Mouse (Mus musculus): ENCODE measurements around the gene Tysnd1. TPM values are rescaled to one million over a fixed set of nuclear protein-coding genes. Genes with fewer than 3 reads are reported as not detected.

The Tysnd1 gene
- polyA plus RNA-seq, 1 experiment from 2014 or later = 33.1 TPM

DNA sequence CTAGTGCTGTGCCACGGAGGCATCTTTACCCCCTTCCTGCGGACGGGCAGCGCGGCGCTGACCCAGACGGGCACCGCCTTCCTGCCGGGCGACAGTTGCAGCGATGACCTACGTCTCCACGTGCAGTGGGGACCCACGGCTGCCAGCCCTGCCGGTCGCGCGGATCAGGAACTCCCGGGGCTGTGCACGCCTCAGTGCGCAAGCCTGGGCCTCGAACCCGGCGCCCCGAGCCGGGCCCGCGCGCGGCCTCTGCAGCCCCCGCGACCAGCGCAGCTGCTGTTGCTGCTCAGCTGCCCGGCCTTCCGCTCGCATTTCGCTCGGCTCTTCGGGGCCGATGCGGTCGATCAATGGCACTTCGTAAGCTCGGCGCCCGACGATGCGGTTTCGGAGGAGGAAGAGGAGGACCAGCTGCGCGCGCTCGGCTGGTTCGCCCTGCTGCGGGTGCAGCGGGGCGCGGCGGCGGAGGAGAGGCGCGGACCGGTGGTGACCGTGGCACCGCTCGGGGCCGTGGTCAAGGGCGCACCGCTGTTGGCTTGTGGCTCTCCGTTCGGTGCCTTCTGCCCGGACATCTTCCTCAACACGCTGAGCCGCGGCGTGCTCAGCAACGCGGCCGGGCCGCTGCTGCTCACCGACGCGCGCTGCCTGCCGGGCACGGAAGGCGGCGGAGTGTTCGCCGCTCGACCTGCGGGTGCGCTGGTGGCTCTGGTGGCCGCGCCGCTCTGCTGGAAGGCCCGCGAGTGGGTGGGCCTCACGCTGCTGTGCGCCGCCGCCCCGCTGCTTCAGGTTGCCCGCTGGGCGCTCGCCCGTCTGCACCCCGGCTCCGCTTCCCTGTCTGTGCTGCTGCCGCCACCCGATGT, 617 bp downstream of the Tysnd1 start:
- Histone ChIP-seq H3K27me3 (no peaks in the 10 kb centered on the region), H3K4me3 (peak overlapping the region; percentile 96), H3K4me1 (peaks cover 17% of the 10 kb centered on the region), H3K9ac (peak overlapping the region; percentile 82), H3K4me2 (peak overlapping the region; percentile 100), H3K27ac (peak overlapping the region; percentile 57), H3K9me3 (no peaks in the 10 kb centered on the region), H3K36me3 (peaks cover 40% of the 10 kb centered on the region)
- under 1% methylated on average over 97 of the region's 111 CpGs for WGBS
- no peak; the same call in 1 of the 2 replicates for ATAC-seq (ENCODE audit: insufficient number of reproducible peaks, low FRiP score, low TSS enrichment, low read depth)

DNA sequence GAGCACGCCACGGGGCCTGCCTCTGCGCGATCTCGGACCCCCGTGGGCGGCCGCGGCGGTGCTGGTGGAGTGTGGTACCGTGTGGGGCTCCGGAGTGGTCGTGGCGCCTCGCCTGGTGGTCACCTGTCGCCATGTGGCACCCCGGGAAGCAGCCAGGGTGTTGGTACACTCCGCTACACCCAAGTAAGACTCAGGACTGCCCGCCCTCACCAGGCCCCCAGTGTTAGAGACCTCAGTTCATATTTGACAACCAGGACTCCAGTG, 1.2 kb downstream of the Tysnd1 start:
- peaks cover 39% of the 10 kb centered on the region for H3K36me3 ChIP-seq
- 12% methylated on average over 19 of the region's 19 CpGs for WGBS
- no peak overlapping the region for H3K27ac ChIP-seq

DNA sequence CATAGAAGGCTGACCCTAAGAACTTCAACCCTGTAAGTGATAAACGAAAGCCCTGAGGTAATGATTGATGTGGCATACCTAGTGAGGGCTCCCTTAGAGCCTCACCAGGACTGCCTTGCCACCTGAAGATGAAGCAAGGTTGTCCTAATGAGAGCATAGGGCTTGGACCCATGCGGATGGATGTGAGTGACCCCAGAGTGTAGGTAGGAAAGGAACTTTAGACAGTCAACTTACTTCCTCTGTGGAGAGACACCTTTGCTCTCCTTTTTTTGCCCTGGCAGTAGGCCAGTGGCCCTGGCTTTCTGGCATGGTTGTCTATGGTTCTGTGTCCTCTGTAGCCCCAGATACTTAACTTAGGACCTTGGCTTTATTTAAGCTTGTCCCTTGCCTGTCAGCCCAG, 1.7 kb downstream of the Tysnd1 start:
- Histone ChIP-seq H3K9me3 (no peaks in the 10 kb centered on the region), H3K4me1 (peaks cover 17% of the 10 kb centered on the region), H3K4me3 (peak overlapping the region; percentile 96), H3K27me3 (no peaks in the 10 kb centered on the region), H3K36me3 (peaks cover 39% of the 10 kb centered on the region), H3K4me2 (peak overlapping the region; percentile 100), H3K27ac (no peak overlapping the region), H3K9ac (peak overlapping the region; percentile 82; the same call in 1 of the 2 replicates)
- WGBS = 86% methylated on average over 2 of the region's 2 CpGs
- ATAC-seq (ENCODE audit: insufficient number of reproducible peaks, low FRiP score, low TSS enrichment, low read depth) = no peak

More for the DNA sequence above, 1.2 kb downstream of the Tysnd1 start:
- Histone ChIP-seq H3K4me2 (peak overlapping the region; percentile 100), H3K27me3 (no peaks in the 10 kb centered on the region), H3K4me3 (peak overlapping the region; percentile 96), H3K9me3 (no peaks in the 10 kb centered on the region), H3K4me1 (peaks cover 17% of the 10 kb centered on the region), H3K9ac (peak overlapping the region; percentile 82)
- no peak for ATAC-seq (ENCODE audit: insufficient number of reproducible peaks, low FRiP score, low TSS enrichment, low read depth)

DNA sequence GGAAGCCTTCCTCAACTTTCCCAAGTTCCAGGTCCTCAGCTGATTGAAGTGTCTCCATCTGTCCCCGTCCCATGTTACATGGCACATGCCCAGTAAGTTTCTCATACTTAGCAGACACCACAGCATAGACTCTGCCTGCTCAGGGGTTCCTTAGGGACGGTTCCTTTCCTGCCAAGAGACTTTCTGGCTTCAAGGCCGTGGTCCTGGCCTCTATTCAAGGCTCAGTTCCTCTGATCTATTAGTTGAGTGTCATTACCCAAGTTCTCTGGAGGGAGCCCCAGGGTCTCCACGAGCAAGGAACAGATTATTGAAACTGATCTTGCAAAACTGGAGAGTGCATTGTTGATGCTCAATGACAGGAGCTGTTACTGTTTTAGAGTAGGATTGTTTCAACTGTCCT, 9.3 kb downstream of the Tysnd1 start:
- no peak for ATAC-seq (ENCODE audit: insufficient number of reproducible peaks, low FRiP score, low TSS enrichment, low read depth)
- Histone ChIP-seq H3K27me3 (no peaks in the 10 kb centered on the region), H3K4me3 (no peak overlapping the region), H3K9me3 (no peaks in the 10 kb centered on the region), H3K36me3 (peaks cover 34% of the 10 kb centered on the region), H3K4me1 (no peaks in the 10 kb centered on the region), H3K4me2 (no peak overlapping the region), H3K9ac (no peak overlapping the region), H3K27ac (no peak overlapping the region)
- WGBS = 75% methylated on average over 4 of the region's 4 CpGs

DNA sequence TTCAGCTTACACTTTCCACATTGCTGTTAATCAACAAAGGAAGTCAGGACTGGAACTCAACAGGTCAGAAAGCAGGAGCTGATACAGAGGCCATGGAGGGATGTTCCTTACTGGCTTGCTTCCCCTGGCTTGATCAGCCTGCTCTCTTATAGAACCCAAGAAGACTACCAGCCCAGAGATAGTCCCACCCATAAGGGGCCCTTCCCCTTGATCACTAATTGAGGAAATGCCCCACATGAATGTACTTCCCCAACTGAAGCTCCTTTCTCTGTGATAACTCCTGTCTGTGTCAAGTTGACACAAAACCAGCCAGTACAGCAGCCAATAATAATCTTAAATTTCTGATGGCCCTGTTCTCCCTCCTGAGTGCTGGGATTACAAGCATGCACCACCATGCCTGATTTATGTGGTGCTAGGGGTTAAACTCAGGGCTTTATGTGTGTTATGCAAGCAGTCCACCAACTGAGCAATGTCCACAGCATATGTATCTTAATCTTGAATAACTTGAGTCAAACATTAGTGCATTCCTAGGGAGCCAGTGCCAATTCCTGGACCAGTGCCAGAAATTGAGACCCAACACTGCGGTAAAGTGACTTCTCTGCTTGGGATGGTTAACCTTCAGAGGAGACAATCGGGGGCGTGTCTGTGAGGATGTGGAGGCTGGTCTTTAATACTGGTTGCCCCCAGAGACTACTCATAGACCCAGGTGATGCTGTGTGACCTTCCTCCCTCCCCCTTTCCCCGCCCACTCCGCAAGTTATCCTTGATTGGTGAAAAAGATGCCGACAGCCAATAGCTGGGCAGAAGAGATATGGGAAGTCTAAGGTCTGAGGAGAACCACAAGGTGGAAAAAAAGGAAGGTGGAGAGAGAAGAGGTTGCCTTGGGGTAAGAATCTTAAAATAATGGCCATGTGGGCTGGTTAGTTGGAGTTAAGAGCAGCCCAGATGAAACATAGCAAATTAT, 11.4 kb downstream of the Tysnd1 start:
- 63% methylated on average over 6 of the region's 6 CpGs for WGBS
- Histone ChIP-seq H3K4me2 (no peak overlapping the region), H3K4me3 (no peak overlapping the region), H3K4me1 (no peaks in the 10 kb centered on the region), H3K27me3 (no peaks in the 10 kb centered on the region), H3K36me3 (peaks cover 25% of the 10 kb centered on the region), H3K9ac (no peak overlapping the region), H3K27ac (no peak overlapping the region), H3K9me3 (no peaks in the 10 kb centered on the region)
- ATAC-seq (ENCODE audit: insufficient number of reproducible peaks, low FRiP score, low TSS enrichment, low read depth) = no peak

DNA sequence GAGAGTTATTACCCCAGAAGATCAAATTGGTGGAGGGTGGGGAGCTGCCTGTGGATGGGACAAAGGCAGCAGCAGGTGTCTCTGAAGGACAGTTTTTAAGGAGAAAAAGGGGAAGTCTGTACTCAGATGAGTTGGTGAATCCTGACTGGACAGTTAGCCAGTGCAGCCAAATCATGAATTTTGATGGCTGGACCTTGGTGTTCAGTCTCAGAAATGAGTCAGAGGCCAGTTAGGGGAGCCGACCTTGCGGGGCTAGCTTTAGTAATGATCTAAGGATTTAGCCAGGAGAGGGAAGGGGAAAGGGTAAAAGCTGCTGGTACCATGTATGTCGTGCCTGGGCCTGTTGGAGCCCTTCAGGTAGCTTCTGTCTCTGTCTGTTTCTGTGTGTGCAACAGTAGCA, 18.3 kb downstream of the Tysnd1 start:
- Histone ChIP-seq H3K4me1 (peaks cover 11% of the 10 kb centered on the region), H3K36me3 (no peaks in the 10 kb centered on the region), H3K4me2 (no peak overlapping the region), H3K4me3 (no peak overlapping the region), H3K9me3 (no peaks in the 10 kb centered on the region), H3K27ac (no peak overlapping the region), H3K27me3 (no peaks in the 10 kb centered on the region), H3K9ac (no peak overlapping the region)
- 58% methylated on average over 3 of the region's 3 CpGs for WGBS
- ATAC-seq (ENCODE audit: insufficient number of reproducible peaks, low FRiP score, low TSS enrichment, low read depth) = no peak

DNA sequence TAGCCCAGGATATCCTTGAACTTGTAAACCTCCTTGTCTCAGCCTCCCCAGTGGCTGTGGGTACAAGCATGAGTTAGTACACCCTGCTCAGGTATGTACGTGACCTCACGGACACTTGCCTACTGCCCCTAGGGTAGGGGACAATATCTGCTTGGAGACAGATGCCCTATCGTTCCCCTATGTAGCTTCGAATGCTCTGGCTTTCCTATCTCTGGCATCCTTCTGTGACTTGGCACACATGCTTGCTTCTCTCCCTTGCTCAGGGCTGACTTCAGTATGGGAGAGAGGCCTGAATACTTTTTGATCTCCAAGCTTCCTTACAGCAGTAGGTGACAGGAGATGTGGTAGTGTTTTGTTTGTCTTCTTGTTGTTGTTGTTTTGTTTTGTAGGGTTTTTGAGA, 18.8 kb downstream of the Tysnd1 start:
- no peak for ATAC-seq (ENCODE audit: insufficient number of reproducible peaks, low FRiP score, low TSS enrichment, low read depth)
- no peak overlapping the region for H3K4me2 ChIP-seq
- no peaks in the 10 kb centered on the region for H3K27me3 ChIP-seq
- no peak overlapping the region for H3K4me3 ChIP-seq
- H3K4me1 ChIP-seq = peaks cover 11% of the 10 kb centered on the region
- no peak overlapping the region for H3K9ac ChIP-seq
- 89% methylated on average over 4 of the region's 4 CpGs for WGBS
- no peaks in the 10 kb centered on the region for H3K9me3 ChIP-seq
- H3K27ac ChIP-seq = no peak overlapping the region
- no peaks in the 10 kb centered on the region for H3K36me3 ChIP-seq

DNA sequence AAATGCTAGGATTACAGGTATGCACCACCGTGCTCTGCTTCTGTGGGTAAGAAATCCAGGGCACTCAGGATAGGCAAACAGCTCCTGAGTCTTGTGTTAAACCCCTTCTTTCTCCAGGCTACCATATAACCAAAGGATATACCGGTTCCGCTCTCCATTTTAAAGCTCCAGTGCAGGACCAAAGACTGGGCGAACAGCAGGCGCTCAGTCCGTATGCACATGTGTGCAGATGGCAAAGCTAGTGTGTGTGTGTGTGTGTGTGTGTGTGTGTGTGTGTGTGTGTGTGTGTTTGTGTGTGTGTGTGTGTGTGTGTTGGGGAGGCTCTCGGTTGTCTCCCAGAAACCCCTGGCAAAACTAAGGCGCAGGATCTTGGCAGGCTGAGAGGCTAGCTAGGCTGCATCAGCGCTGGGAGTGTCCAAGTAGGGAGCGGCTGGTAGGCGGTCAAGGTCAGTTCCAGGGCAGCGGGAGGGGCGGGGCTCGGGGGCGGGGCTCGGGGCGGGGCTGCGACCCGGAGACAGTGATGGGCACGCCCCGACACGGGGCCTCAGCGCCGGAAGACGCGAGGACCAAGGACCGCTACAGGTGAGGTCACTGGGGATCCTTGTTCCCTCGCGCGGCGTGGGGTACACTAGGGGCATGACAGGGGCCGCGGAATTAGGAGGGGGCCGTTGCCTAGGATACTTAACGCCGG, 19.6 kb downstream of the Tysnd1 start, which contains the start of gene Aifm2:
Aifm2 (plus strand) TSS at position 493 of the 691 bp plus-strand sequence.
- H3K4me2 ChIP-seq = peak within 1 kb of the TSS; percentile 83
- no peaks in the 10 kb centered on the region for H3K9me3 ChIP-seq
- no peaks in the 10 kb centered on the region for H3K27me3 ChIP-seq
- H3K9ac ChIP-seq = peak within 1 kb of the TSS; percentile 45; the same call in 1 of the 2 replicates
- H3K27ac ChIP-seq = no peak within 1 kb of the TSS
- peak within 1 kb of the TSS; percentile 62 for H3K4me3 ChIP-seq
- WGBS = 12% methylated on average over 36 of the region's 36 CpGs
- H3K4me1 ChIP-seq = peaks cover 11% of the 10 kb centered on the region
- peak; percentile 79 for ATAC-seq (ENCODE audit: insufficient number of reproducible peaks, low FRiP score, low TSS enrichment, low read depth)
- no peaks in the 10 kb centered on the region for H3K36me3 ChIP-seq

DNA sequence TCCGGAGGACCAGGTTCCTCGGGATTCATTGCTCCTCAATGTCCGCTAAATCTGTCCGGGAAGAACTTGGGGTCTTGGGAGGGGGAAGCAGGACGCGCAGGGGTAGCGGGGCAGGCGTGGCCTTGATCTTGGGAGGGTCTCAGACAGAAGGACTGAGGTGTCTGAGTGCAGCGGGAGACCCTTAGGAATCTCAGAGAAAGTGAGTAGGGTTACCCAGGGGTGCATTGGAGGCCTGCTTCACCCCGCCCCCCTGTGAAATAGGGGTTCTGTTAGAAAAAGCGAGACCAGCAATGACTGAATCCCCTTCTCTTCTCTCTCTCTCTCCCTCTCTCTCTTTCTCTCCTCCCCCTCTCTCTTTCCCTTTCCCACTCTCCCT, 20.1 kb downstream of the Tysnd1 start:
- H3K36me3 ChIP-seq = no peaks in the 10 kb centered on the region
- no peaks in the 10 kb centered on the region for H3K9me3 ChIP-seq
- H3K27me3 ChIP-seq = no peaks in the 10 kb centered on the region
- 4% methylated on average over 11 of the region's 11 CpGs for WGBS
- peak overlapping the region; percentile 62 for H3K4me3 ChIP-seq
- H3K27ac ChIP-seq = no peak overlapping the region
- peak overlapping the region; percentile 45; the same call in 1 of the 2 replicates for H3K9ac ChIP-seq
- H3K4me1 ChIP-seq = peaks cover 11% of the 10 kb centered on the region
- ATAC-seq (ENCODE audit: insufficient number of reproducible peaks, low FRiP score, low TSS enrichment, low read depth) = 0 out of 2 replicates have a peak, but pooled peaks have one; percentile 2
- H3K4me2 ChIP-seq = peak overlapping the region; percentile 83

DNA sequence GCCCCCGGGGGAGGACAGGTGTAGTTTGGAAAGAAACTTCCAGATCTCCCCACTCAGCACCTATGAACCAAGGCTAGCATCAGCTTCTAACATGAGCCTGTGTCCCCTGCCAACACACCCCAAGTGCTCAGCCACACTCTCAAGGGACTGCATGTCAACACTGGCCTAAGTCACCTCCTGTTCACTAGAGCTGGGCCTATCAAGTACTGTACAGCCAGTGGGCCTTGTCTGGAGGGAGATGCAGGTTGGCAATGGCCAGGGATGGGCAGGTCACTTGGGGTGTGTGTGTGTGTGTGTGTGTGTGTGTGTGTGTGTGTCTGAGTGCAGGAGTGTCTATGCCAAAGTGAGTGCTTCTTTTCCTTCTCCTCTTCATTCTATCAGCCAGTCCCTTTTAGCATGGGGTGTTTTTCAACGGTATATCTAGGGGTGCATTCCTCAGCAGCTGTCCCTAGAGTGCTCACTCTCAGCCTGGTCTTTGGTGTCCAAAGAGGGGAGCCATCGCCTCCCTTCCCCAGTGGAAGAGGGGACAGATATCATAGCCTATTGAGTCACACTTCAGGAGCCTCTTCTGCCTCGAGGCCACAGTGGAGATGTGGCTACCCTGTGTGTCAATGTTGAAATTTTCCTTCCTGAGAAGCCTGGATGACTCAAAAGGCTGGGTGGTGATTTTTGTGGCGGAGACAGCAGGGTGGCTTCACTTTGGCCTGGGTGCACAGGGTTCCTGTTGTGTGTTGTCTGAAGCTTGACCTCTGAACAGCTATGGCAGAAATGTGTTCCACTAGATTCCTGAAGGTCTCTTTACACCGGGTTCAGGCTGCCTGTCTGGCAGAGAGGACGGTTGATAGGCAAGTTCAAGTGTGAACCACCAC, 20.9 kb downstream of the Tysnd1 start:
- Histone ChIP-seq H3K4me1 (peaks cover 11% of the 10 kb centered on the region), H3K4me2 (peak overlapping the region; percentile 83), H3K27ac (no peak overlapping the region), H3K9ac (no peak overlapping the region), H3K4me3 (peak overlapping the region; percentile 62; the same call in 1 of the 2 replicates), H3K27me3 (no peaks in the 10 kb centered on the region), H3K9me3 (no peaks in the 10 kb centered on the region), H3K36me3 (no peaks in the 10 kb centered on the region)
- ATAC-seq (ENCODE audit: insufficient number of reproducible peaks, low FRiP score, low TSS enrichment, low read depth) = no peak
- 75% methylated on average over 7 of the region's 7 CpGs for WGBS

All from limb, embryonic 15.5 days (tissue).